Mouse (Mus musculus) gastrocnemius, postnatal 10 days (tissue): ENCODE measurements around the gene Slc15a1. TPM values are rescaled to one million over a fixed set of nuclear protein-coding genes. Genes with fewer than 3 reads are reported as not detected.

ENCODE experiments used
- DNase-seq: peaks from one replicate; pipeline ENCODE4 v3.0.0; 2021; ENCODE audit warnings: mixed read lengths
- long read RNA-seq, 2 experiments: library from polyadenylated mRNA; stranded (forward); transcript quantifications; one replicate each; pipeline ENCODE4 v2.0.0; 2021
- total RNA-seq, 2 experiments: library from RNA; stranded (reverse); gene quantifications; 2 replicates each; pipeline ENCODE4 v1.2.3; 2021

Gene Slc15a1
- not detected for total RNA-seq
- long read RNA-seq, experiment 1 = 0 reads
- long read RNA-seq, experiment 2 = 0 reads

- no peak for DNase-seq
These were observed at the start of gene Slc15a1 for GRCm38 (mm10) chr14:121504781-121505484. Gene Slc15a1, minus strand, starts transcription at chr14:121505252.

- no peak for DNase-seq
These were observed 48.7 kb upstream of the Slc15a1 start for GRCm38 (mm10) chr14:121553785-121554184.

GRCm38 (mm10) chr14:121552586-121552985, 47.5 kb upstream of the Slc15a1 start:
- DNase-seq = no peak

DNA sequence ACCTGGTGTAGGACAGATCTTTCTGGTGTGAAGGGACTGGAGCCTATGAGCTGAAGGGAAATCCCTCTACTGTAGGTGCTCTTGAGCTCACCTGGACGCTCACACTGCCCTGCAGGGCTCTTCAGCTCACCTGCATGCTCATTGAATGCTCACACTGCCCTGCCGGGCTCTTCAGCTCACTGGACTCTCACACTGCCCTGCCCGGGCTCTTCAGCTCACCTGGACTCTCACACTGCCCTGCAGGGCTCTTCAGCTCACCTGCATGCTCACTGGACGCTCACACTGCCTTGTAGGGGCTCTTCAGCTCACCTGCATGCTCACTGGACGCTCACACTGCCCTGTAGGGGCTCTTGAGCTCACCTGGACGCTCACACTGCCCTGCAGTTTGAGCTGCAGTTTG, 44.8 kb upstream of the Slc15a1 start:
- DNase-seq = no peak

- no peak for DNase-seq
These were observed 42.7 kb upstream of the Slc15a1 start for GRCm38 (mm10) chr14:121547745-121548144.

- DNase-seq = no peak
These were observed 41.6 kb upstream of the Slc15a1 start for GRCm38 (mm10) chr14:121546621-121547020.

DNA sequence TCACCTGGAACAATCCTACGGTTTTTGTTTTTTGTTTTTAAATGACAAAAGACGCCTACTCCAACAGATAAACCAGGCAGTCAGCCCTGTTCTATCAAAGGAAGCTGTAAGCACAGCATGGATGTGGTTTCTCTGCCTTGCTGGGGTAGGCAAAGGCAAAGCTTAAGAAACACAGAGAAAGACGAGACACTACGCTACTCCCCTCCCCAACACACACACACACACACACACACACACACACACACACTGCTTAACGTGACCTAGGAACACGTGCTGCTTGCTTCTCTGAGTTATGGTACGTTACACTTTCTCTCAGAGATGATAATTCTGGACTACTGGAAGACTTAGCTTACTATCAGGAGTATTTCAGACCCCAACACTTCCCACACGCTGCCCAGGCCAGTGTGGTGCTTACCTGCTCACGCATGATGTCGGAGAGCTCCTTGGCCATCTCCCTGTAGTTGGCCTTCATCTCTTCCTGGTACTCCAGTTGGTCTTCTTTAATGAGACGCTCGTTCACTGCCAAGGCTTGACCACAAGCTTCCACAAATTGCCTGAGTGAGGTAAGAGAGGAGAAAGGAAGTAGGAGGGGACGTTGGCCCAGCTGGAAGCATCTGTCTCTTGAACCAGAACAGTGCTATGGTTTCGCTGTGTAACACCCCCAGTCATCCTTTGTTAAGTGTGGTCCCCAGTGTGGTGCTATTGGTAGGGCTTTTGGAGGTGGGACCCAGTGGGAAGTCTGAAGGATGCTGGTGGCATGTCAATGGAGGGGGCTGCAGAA, 40.7 kb upstream of the Slc15a1 start:
- no peak for DNase-seq

- DNase-seq = no peak
These were observed 36.2 kb upstream of the Slc15a1 start for GRCm38 (mm10) chr14:121541262-121541661.

GRCm38 (mm10) chr14:121534501-121534900, 29.4 kb upstream of the Slc15a1 start:
- DNase-seq = no peak

DNA sequence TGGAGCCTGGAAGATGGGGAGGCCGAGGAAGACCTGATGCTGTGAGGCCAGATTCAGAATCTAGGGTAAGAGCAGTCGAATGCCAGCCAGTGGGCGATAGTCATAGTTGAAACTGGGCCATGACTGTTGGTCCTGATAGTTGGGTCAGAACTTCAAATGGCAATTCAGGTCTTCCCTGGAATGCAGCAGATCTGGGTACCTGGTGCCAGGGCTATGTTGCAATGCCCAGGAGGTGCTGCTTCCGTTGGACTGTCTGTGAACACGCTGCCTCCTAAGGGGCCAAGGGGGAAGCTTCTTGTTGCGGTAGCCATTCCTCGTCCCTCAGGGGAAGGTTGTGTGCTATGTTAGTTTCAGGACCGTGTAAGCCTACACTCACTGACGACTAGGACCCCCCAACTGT, 25.8 kb upstream of the Slc15a1 start:
- no peak for DNase-seq

GRCm38 (mm10) chr14:121527883-121528282, 22.8 kb upstream of the Slc15a1 start:
- no peak for DNase-seq

- no peak for DNase-seq
These were observed 22.1 kb upstream of the Slc15a1 start for GRCm38 (mm10) chr14:121527201-121527600.

GRCm38 (mm10) chr14:121521709-121522108, 16.7 kb upstream of the Slc15a1 start:
- DNase-seq = no peak

DNA sequence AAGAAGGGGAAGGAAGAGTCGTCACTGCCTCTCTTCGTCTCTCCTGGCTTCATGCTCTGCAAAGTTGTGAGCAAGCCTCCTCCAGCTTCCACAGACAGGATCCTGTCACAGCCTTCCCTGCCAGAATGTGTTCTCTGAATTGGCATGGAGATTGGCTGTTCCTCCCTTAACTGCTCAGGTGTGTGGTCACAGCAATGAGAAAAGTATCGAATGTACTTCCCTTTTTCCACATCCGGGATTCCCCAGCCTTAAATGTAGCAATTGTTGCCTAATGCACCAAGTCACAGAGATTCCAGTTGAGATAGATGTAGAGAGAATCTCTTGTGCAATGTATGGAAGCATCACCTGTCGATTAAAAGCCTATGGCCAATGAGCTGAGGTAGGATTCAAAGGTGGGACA, 11.8 kb upstream of the Slc15a1 start:
- DNase-seq = no peak

- DNase-seq = no peak
These were observed 3.9 kb upstream of the Slc15a1 start for GRCm38 (mm10) chr14:121508929-121509328.

DNA sequence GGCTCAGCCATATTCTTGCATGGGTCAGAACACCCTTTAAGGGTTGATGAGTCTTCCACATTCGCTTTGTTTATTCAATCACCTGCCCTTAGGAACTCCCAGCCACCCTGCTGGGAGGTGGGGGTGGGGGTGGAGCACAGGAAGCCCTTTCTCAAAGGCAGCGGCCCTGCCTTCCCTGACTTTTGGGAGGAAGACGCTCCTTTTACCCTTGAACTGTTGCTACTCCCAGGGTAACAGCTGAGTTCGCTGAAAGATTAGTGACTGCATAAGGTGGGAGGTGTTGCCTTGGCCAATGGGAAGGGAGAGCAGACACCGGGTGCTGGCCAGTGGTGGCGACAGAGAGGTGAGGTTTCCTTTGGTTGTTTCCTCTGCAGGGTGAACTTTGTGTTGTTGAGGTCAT, 1.3 kb upstream of the Slc15a1 start:
- DNase-seq = no peak

GRCm38 (mm10) chr14:121505485-121505860, 421 bp upstream of the Slc15a1 start:
- no peak for DNase-seq

DNA sequence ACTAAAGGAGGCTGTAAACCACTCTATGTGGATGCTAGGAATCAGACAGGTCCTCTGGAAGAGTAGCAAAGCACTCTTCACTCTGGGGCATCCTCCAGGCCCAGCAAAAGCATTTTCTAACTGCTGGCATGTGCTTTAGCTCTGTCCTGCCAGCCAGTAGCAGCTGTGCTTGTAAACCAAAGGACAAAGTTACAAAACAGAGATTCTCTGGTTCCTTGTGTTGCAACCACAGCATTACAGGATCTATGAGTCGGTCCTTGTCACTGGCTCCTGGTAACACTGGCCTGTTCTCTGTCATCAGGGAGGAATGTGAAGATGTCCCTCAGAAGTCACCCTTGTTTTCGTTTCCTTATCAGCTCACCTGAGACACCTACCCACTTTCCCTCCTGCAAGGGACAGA, 4.5 kb downstream of the Slc15a1 start:
- no peak for DNase-seq

DNA sequence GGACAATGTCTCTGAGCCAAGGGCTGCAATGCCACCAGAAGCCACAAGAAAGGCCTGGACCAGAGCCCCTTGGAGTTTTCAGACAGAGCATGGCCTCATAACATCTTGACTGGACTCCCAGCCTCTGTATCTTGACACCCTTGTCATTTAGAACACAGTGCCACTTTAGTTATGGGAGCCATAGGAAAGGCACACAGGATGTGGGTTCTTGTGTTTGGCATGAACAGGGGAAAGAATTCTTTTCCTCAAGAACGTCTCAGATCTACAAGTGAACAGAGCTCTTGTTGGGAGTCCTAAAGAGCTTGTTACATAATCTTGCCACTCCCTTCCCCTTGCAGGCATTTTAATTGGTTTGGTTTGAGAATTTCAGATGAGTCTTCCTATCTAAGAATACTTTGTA, 5.3 kb downstream of the Slc15a1 start:
- no peak for DNase-seq

DNA sequence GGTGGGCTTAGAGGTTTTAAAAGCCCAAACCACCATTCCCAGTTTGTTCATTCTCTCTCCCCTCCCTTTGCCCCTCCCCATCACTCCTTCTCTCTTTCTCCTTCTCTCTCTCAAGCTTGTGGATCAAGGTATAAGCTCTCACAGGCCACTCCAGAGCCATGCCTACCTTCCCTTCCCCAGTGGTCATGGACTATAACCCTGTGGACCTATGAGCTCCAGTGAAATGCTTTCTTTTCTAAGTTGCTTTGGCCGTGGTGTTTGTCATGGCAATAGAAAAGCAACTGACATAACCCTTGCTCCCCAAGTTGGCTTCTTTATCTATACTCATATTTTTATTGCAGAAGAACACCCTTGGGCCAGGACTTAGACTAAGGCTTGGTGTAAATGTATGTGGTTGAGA, 7.3 kb downstream of the Slc15a1 start:
- no peak for DNase-seq

GRCm38 (mm10) chr14:121495741-121496140, 9.3 kb downstream of the Slc15a1 start:
- DNase-seq = no peak

- no peak for DNase-seq
These were observed 9.9 kb downstream of the Slc15a1 start for GRCm38 (mm10) chr14:121495120-121495519.

DNA sequence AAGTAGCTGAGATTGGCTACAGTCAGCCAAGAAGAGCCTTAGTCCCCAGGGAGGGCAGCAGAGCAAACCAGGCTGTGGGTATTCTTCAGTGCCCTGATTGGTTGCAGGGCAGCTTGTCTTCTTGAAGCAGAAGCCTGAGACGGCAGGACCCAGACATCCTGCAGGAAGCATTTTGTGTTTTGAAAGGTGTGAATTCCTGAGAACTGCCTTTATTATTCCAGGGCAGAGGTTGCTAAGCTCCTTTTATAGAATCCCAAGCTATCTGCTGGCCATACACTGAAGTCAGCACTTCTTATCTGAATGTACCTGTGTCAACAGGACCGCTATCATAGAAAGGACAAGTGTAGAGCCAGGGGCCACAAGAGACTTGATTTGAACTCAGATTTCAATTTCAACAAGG, 10.8 kb downstream of the Slc15a1 start:
- DNase-seq = no peak

- no peak for DNase-seq
These were observed 11.3 kb downstream of the Slc15a1 start for GRCm38 (mm10) chr14:121493712-121494111.
